Mouse (Mus musculus) kidney, embryonic 15.5 days (tissue): ENCODE measurements around the gene Vmn1r13. TPM values are rescaled to one million over a fixed set of nuclear protein-coding genes. Genes with fewer than 3 reads are reported as not detected.
"Not testable (repeated sequence)": the region's sequence is repeated elsewhere in the genome, so short reads cannot be mapped to it uniquely, and the experiment has no call there.

Experiments
- ATAC-seq: fragments of 200-750 bp; cut with Nextera tagmentation; replicated peaks from 2 replicates; pipeline ENCODE4 v1.8.0; 2017; ENCODE audit warnings: moderate TSS enrichment; ENCODE audit not compliant: low FRiP score
- H3K27ac ChIP-seq: fragments of 300-500 bp; sonication (generic); 2 replicates; pipeline ENCODE4 v1.5.1; 2015; ENCODE audit warnings: mild to moderate bottlenecking, inconsistent platforms
- H3K27me3 ChIP-seq: fragments of 300-500 bp; sonication (generic); 2 replicates; pipeline ENCODE4 v1.6.1; 2015; ENCODE audit warnings: inconsistent platforms
- H3K36me3 ChIP-seq: fragments of 300-500 bp; sonication (generic); 2 replicates; pipeline ENCODE4 v1.6.1; 2015; ENCODE audit warnings: inconsistent platforms
- H3K4me1 ChIP-seq: fragments of 300-500 bp; sonication (generic); 2 replicates; pipeline ENCODE4 v1.6.1; 2015; ENCODE audit warnings: inconsistent platforms
- H3K4me2 ChIP-seq: fragments of 300-500 bp; sonication (generic); 2 replicates; pipeline ENCODE4 v1.6.1; 2015; ENCODE audit warnings: moderate library complexity, mild to moderate bottlenecking, inconsistent platforms
- H3K4me3 ChIP-seq: fragments of 300-500 bp; sonication (generic); replicated peaks from 2 replicates; pipeline ENCODE4 v1.5.1; 2015; ENCODE audit warnings: mild to moderate bottlenecking, inconsistent platforms
- H3K9ac ChIP-seq: fragments of 300-500 bp; sonication (generic); 2 replicates; pipeline ENCODE4 v1.6.1; 2015; ENCODE audit warnings: mild to moderate bottlenecking, inconsistent platforms
- H3K9me3 ChIP-seq: fragments of 300-500 bp; sonication (generic); replicated peaks from 2 replicates; pipeline ENCODE4 v1.6.1; 2016; ENCODE audit warnings: inconsistent platforms
- WGBS: fragments of 180-500 bp; shearing (Covaris S2); methylation state at CpG from one replicate; pipeline ENCODE4 v1.1.7; 2015; ENCODE audit warnings: mixed read lengths; 5-methylcytosine and 5-hydroxymethylcytosine counted together
- polyA plus RNA-seq: library from polyadenylated mRNA; unstranded; fragments of >200 nt; fragmentation: Nextera tagmentation; extraction: Ambion mirVana; gene quantifications from 2 replicates; pipeline ENCODE4 v1.2.1, GENCODE M21; 2015

The Vmn1r13 gene
- not detected in 2 replicates for polyA plus RNA-seq

GRCm38 (mm10) chr6:57202990-57203389, at the start of gene Vmn1r13:
TSS of gene Vmn1r13 (plus strand) at chr6:57203290.
- not testable (repeated sequence) for H3K9ac ChIP-seq, H3K4me3 ChIP-seq, H3K9me3 ChIP-seq, H3K36me3 ChIP-seq, H3K27ac ChIP-seq, H3K4me2 ChIP-seq, H3K4me1 ChIP-seq, H3K27me3 ChIP-seq, ATAC-seq
- WGBS, result 86% methylated on average over 1 of the region's 1 CpGs

GRCm38 (mm10) chr6:57156619-57157018, 46.5 kb upstream of the Vmn1r13 start, which contains the start of gene Vmn1r12:
TSS of gene Vmn1r12 (plus strand) at chr6:57156919.
- Histone ChIP-seq H3K27me3 (no peaks in the 10 kb centered on the region), H3K9me3 (no peaks in the 10 kb centered on the region), H3K4me1 (no peaks in the 10 kb centered on the region), H3K36me3 (no peaks in the 10 kb centered on the region), H3K27ac (no peak within 1 kb of the TSS), H3K4me2 (no peak within 1 kb of the TSS), H3K9ac (no peak within 1 kb of the TSS), H3K4me3 (no peak within 1 kb of the TSS)
- WGBS, result 85% methylated on average over 2 of the region's 2 CpGs
- ATAC-seq, result no peak

GRCm38 (mm10) chr6:57190016-57190415, 13.1 kb upstream of the Vmn1r13 start:
- H3K4me1 ChIP-seq, H3K9ac ChIP-seq, H3K36me3 ChIP-seq, H3K4me2 ChIP-seq, ATAC-seq, H3K27me3 ChIP-seq, H3K4me3 ChIP-seq, H3K9me3 ChIP-seq: not testable (repeated sequence)
- H3K27ac ChIP-seq, result peak overlapping the region; percentile 76
- whole genome bisulfite sequencing, result 45% methylated on average over 3 of the region's 3 CpGs

GRCm38 (mm10) chr6:57231386-57231785, 28.3 kb downstream of the Vmn1r13 start, which contains the start of gene Vmn1r14:
TSS of gene Vmn1r14 (plus strand) at chr6:57231686.
- Histone ChIP-seq H3K9ac (no peak within 1 kb of the TSS), H3K9me3 (no peaks in the 10 kb centered on the region), H3K27me3 (no peaks in the 10 kb centered on the region), H3K4me1 (no peaks in the 10 kb centered on the region), H3K36me3 (no peaks in the 10 kb centered on the region), H3K4me2 (no peak within 1 kb of the TSS), H3K27ac (no peak within 1 kb of the TSS), H3K4me3 (no peak within 1 kb of the TSS)
- no peak for ATAC-seq
- WGBS, result 87% methylated on average over 3 of the region's 3 CpGs

GRCm38 (mm10) chr6:57257652-57258051, 54.6 kb downstream of the Vmn1r13 start, which contains the start of gene Vmn1r15:
TSS of gene Vmn1r15 (plus strand) at chr6:57257952.
- Histone ChIP-seq H3K4me2 (no peak within 1 kb of the TSS), H3K9ac (no peak within 1 kb of the TSS), H3K4me1 (no peaks in the 10 kb centered on the region), H3K27ac (no peak within 1 kb of the TSS), H3K4me3 (no peak within 1 kb of the TSS), H3K27me3 (no peaks in the 10 kb centered on the region), H3K9me3 (no peaks in the 10 kb centered on the region), H3K36me3 (no peaks in the 10 kb centered on the region)
- no peak for ATAC-seq
- WGBS, result 74% methylated on average over 1 of the region's 1 CpGs

- no peak overlapping the region for H3K9ac ChIP-seq
- H3K4me1 ChIP-seq, result no peaks in the 10 kb centered on the region
- no peak overlapping the region for H3K4me2 ChIP-seq
- H3K27me3 ChIP-seq, result no peaks in the 10 kb centered on the region
- no peaks in the 10 kb centered on the region for H3K9me3 ChIP-seq
- ATAC-seq, result no peak
- WGBS, result 79% methylated on average over 2 of the region's 2 CpGs
- no peaks in the 10 kb centered on the region for H3K36me3 ChIP-seq
- H3K4me3 ChIP-seq, result no peak overlapping the region
- H3K27ac ChIP-seq, result no peak overlapping the region
Measured at GRCm38 (mm10) chr6:57260990-57261389, 57.9 kb downstream of the Vmn1r13 start.

Other genes starting within 250 kb of the Vmn1r13 start
- not detected in 2 replicates for gene Vmn1r5, start 233.0 kb upstream of the Vmn1r13 start, polyA plus RNA-seq
- gene Vmn1r6, start 206.0 kb upstream of the Vmn1r13 start, polyA plus RNA-seq, result not detected in 2 replicates
- gene Vmn1r7, start 178.0 kb upstream of the Vmn1r13 start, polyA plus RNA-seq, result not detected in 2 replicates
- not detected in 2 replicates for gene Vmn1r8, start 171.0 kb upstream of the Vmn1r13 start, polyA plus RNA-seq
- gene Vmn1r9, start 136.5 kb upstream of the Vmn1r13 start, polyA plus RNA-seq, result not detected in 2 replicates
- gene Vmn1r10, start 93.8 kb upstream of the Vmn1r13 start, polyA plus RNA-seq, result not detected in 2 replicates
- gene Vmn1r11, start 69.8 kb upstream of the Vmn1r13 start, polyA plus RNA-seq, result not detected in 2 replicates
- gene Vmn1r12, start 46.4 kb upstream of the Vmn1r13 start, polyA plus RNA-seq, result not detected in 2 replicates
- gene Vmn1r14, start 28.4 kb downstream of the Vmn1r13 start, polyA plus RNA-seq, result not detected in 2 replicates
- gene Vmn1r15, start 54.7 kb downstream of the Vmn1r13 start, polyA plus RNA-seq, result not detected in 2 replicates
- gene Vmn1r16, start 126.2 kb downstream of the Vmn1r13 start, polyA plus RNA-seq, result not detected in 2 replicates
- not detected in 2 replicates for gene Vmn1r17, start 160.4 kb downstream of the Vmn1r13 start, polyA plus RNA-seq
- gene Vmn1r18, start 192.5 kb downstream of the Vmn1r13 start, polyA plus RNA-seq, result not detected in 2 replicates
- not detected in 2 replicates for gene Vmn1r19, start 200.5 kb downstream of the Vmn1r13 start, polyA plus RNA-seq
- gene Vmn1r20, start 225.6 kb downstream of the Vmn1r13 start, polyA plus RNA-seq, result not detected in 2 replicates